22 mouse cellular contexts compared by ENCODE assay signal in the genomic region with DNA sequence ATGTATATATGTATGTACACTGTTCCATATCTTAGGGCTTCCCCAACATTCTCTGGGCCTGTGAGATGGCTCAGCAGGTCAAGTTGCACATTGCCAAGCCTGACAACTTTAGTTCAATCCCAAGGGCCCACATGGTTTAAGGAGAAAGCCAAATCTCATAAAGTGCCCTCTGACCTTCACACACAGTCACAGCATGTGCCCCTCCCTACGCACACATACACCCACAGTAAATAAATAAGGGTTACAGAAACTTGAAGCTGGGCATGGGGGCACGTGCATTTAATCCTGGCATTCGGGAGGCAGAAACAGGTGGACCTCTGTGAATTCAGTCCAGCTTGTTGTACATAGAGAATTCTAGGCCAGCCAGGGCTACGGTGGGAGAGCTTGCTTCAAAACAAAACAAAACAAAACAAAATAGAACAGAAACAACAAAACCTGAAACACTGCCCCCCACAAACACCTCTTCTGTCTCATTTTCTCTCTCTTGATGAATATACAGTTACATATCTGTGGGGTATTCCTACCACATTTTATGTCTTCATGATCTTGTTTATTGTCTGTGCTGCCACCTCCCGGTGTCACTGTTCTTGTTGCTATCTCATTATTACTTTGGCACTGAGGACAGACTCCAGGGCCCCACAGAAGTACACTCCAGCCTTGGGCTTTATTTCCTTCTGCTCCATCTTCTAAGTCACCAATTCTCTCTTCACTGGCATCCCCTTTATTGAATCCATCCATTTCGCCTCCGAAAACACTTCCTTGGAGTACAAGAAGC. TPM values are rescaled to one million over a fixed set of nuclear protein-coding genes. Genes with fewer than 3 reads are reported as not detected.
DNase-seq lines count a peak whose midpoint lies in the region; ATAC-seq and TF ChIP-seq lines count a peak whose summit lies in the region.
"Had no signal": no experiment of that assay in that cellular context is flagged by ENCODE, and none has a peak within 500 bp of the region (broad histone marks: within the 10 kb centered on the region; RNA-seq: fewer than 3 reads in every experiment).

No protein-coding gene starts in this region.

- TF ChIP-seq CTCF in liver, adult 2 months (IDR thresholded peaks at IDR 0.05; ENCODE audit: low read depth, low read length): no peak

- H3K9me3 ChIP-seq in liver, embryonic 11.5 days (ENCODE audit: control insufficient read depth, low read length): no peaks in the 10 kb centered on the region
- H3K9me3 ChIP-seq: embryonic facial prominence, embryonic 12.5 days; hindbrain, embryonic 12.5 days; liver, embryonic 13.5 days; midbrain, embryonic 10.5 days had no signal

- H3K27me3 ChIP-seq in liver, adult 2 months (ENCODE audit: control insufficient read depth, insufficient read depth, low read length): no peaks in the 10 kb centered on the region
- no peaks in the 10 kb centered on the region for H3K27me3 ChIP-seq in liver, embryonic 11.5 days (replicated peaks; ENCODE audit: control insufficient read depth, insufficient read depth, low read length)
- H3K27me3 ChIP-seq: embryonic facial prominence, embryonic 12.5 days; hindbrain, embryonic 12.5 days; liver, embryonic 13.5 days had no signal

- H3K4me3 ChIP-seq in liver, adult 2 months (ENCODE audit: insufficient read depth, low read depth, low read length): no peak overlapping the region
- no peak overlapping the region for H3K4me3 ChIP-seq in liver, embryonic 11.5 days (ENCODE audit: low read depth, low read length)
- H3K4me3 ChIP-seq: embryonic facial prominence, embryonic 12.5 days; hindbrain, embryonic 12.5 days; liver, embryonic 13.5 days; midbrain, embryonic 10.5 days; myocyte had no signal

- H3K36me3 ChIP-seq in liver, adult 2 months (ENCODE audit: control insufficient read depth, insufficient read depth, low read length): no peaks in the 10 kb centered on the region
- no peaks in the 10 kb centered on the region for H3K36me3 ChIP-seq in liver, embryonic 11.5 days (ENCODE audit: control insufficient read depth, insufficient read depth, low read length)
- H3K36me3 ChIP-seq: embryonic facial prominence, embryonic 12.5 days; liver, embryonic 13.5 days had no signal

- no peak for ATAC-seq in cerebellum, adult (ENCODE audit: insufficient number of reproducible peaks, low FRiP score, low TSS enrichment)
- ATAC-seq in liver, embryonic 11.5 days (replicated peaks; ENCODE audit: low FRiP score): no peak
- ATAC-seq in megakaryocyte, adult 5-6 weeks (ENCODE audit: poor library complexity, severe bottlenecking): peak; percentile 22; the same call in 1 of the 2 replicates
- no peak for ATAC-seq in granulocyte monocyte progenitor cell, adult 5-6 weeks (replicated peaks; ENCODE audit: poor library complexity, severe bottlenecking)
- ATAC-seq: midbrain, embryonic 16.5 days had no signal

- peaks cover 9% of the 10 kb centered on the region for H3K4me1 ChIP-seq in liver, adult 2 months (ENCODE audit: control insufficient read depth, insufficient read depth, low read length)
- H3K4me1 ChIP-seq in liver, embryonic 11.5 days (replicated peaks; ENCODE audit: control insufficient read depth, insufficient read depth, low read length): 0 out of 2 replicates have a peak, but pooled peaks cover 2% of the 10 kb centered on the region
- H3K4me1 ChIP-seq: embryonic facial prominence, embryonic 12.5 days; hindbrain, embryonic 12.5 days; midbrain, embryonic 10.5 days had no signal

- H3K27ac ChIP-seq in liver, adult 2 months (replicated peaks; ENCODE audit: insufficient read depth, low read depth, low read length): 0 out of 2 replicates have a peak overlapping the region, but pooled peaks have one; percentile 21
- H3K27ac ChIP-seq in liver, embryonic 11.5 days (ENCODE audit: low read depth, low read length): no peak overlapping the region
- H3K27ac ChIP-seq: embryonic facial prominence, embryonic 12.5 days; hindbrain, embryonic 12.5 days; liver, embryonic 13.5 days; midbrain, embryonic 10.5 days had no signal

- no peak overlapping the region for H3K4me2 ChIP-seq in liver, embryonic 11.5 days
- H3K4me2 ChIP-seq: embryonic facial prominence, embryonic 12.5 days; hindbrain, embryonic 12.5 days; lung, embryonic 14.5 days had no signal

- H3K9ac ChIP-seq in liver, adult 2 months (ENCODE audit: low read depth, low read length): no peak overlapping the region
- H3K9ac ChIP-seq in liver, embryonic 11.5 days (ENCODE audit: low read depth, low read length): no peak overlapping the region
- H3K9ac ChIP-seq: embryonic facial prominence, embryonic 12.5 days; hindbrain, embryonic 12.5 days; liver, embryonic 13.5 days; lung, embryonic 14.5 days had no signal

- peaks cover 5% of the 10 kb centered on the region; the same call in 1 of the 2 replicates for H3K79me2 ChIP-seq in liver, adult 2 months (ENCODE audit: control insufficient read depth, insufficient read depth, low read length)

- 70% methylated on average over 7 of the region's 7 CpGs for WGBS in liver, adult 2 months
- 85% methylated on average over 7 of the region's 7 CpGs for WGBS in liver, embryonic 11.5 days

- DNase-seq in cerebellum, adult 9-10 months: peak; percentile 56
- peak; percentile 55 for DNase-seq in liver, adult 2 months (ENCODE audit: extremely low read depth, low read depth, low spot score)
- no peak for DNase-seq in liver, embryonic 11.5 days (ENCODE audit: low spot score)
- DNase-seq in A20 (ENCODE audit: low read depth, low spot score): peak; percentile 69
- no peak for DNase-seq in adrenal gland, adult 2 months
- DNase-seq: adrenal gland, postnatal 36 days; cerebellum, adult 11 months; cerebellum, postnatal 14 days; kidney, adult 8-10 months; kidney, postnatal 14 days; layer of hippocampus, postnatal 36 days; liver, embryonic 13.5 days; lung, embryonic 14.5 days; lung, postnatal 36 days had no signal

- TF ChIP-seq POLR2A in liver, adult 2 months (IDR thresholded peaks at IDR 0.05; ENCODE audit: extremely low read depth, insufficient read depth, low read length): no peak

RNA-seq across cellular contexts. Expression of gene Foxn3, which starts 19.8 kb away (rescaled TPM):
- total RNA-seq in liver, adult 2 months (2014; rRNA removed): 21.1 and 23.9 TPM in 2 replicates
- polyA plus RNA-seq in liver, adult 2 months (2012; rRNA removed): 22.4 and 27.3 TPM in 2 replicates
- 50.2 and 52.7 TPM in 2 replicates for polyA plus RNA-seq in liver, embryonic 11.5 days (2014; fragmentation: Nextera tagmentation; extraction: Ambion mirVana)
- total RNA-seq in megakaryocyte, adult 5-6 weeks (2015): 43.6 and 45.6 TPM in 2 replicates
- total RNA-seq in megakaryocyte, adult 5-6 weeks (2017): 17.4 and 19.6 TPM in 2 replicates
- 10 to 100 TPM; 60.7 to 62.1 TPM for total RNA-seq in adrenal gland, adult 2 months (2021)
- polyA plus RNA-seq in adrenal gland, adult 2 months (2012; rRNA removed): 22.0 and 27.6 TPM in 2 replicates
- 68.7 and 164 TPM in 2 replicates for total RNA-seq in granulocyte monocyte progenitor cell, adult 5-6 weeks (2014; fragmentation: Nextera tagmentation)
- 22.6 and 26.7 TPM in 2 replicates for total RNA-seq in granulocyte monocyte progenitor cell, adult 5-6 weeks (2017)

Comparison
In these comparisons a context has a peak if more than half of its experiments do, and no peak if none do; other contexts are left out.
1. DNase-seq: peak in cerebellum, adult 9-10 months (single experiment), liver, adult 2 months (single experiment) and A20 (single experiment); none in liver, embryonic 11.5 days (single experiment) and adrenal gland, adult 2 months (single experiment).